Mouse (Mus musculus): ENCODE data around the gene Leng8. TPM values are rescaled to one million over a fixed set of nuclear protein-coding genes. Genes with fewer than 3 reads are reported as not detected.
A peak's percentile ranks its signal among the peaks of the same experiment; 100 is the strongest.
"Not testable (repeated sequence)": the region's sequence is repeated elsewhere in the genome, so short reads cannot be mapped to it uniquely, and the experiment has no call there.

The Leng8 gene
- total RNA-seq, 2 experiments from 2014 or later: 95.5 to 201 TPM

DNA sequence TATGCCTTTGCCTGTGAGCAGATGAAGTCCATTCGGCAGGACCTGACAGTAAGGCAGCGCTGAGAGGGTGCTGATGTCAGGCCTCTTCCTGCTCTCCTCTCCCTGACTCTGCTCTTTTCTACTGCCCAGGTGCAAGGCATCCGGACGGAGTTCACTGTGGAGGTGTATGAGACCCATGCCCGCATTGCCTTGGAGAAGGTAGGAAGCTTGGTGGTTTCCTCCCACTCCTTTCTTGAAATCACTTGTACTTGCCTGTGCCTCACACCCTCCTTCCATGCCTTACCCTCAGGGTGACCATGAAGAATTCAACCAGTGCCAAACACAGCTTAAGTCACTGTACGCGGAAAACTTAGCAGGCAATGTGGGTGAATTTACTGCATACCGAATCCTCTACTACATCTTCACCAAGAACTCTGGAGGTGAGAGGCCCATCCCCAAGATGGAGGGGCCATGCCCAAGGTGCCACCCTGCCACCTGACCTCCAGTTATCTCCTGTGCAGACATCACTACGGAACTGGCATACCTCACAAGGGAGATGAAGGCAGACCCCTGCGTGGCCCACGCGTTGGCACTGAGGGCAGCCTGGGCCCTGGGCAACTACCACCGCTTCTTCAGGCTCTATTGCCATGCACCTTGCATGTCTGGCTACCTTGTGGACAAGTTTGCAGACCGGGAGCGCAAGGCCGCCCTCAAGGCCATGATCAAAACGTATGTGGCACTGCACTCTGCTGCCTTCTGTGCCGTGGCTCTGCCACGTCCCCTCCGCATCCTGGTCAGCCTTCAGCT lies 8.1 kb downstream of the Leng8 start:
- peak in 1 of 2 experiments; percentile 5 for DNase-seq (ENCODE audit: low spot score in 2 of 2)
- intact Hi-C loops (cut with DNase I): loop anchor here (5.0 to 10.0 kb wide), 3 partner anchors 118 to 450 kb away; partner anchors contain the start of genes Mboat7 and Tsen34

DNA sequence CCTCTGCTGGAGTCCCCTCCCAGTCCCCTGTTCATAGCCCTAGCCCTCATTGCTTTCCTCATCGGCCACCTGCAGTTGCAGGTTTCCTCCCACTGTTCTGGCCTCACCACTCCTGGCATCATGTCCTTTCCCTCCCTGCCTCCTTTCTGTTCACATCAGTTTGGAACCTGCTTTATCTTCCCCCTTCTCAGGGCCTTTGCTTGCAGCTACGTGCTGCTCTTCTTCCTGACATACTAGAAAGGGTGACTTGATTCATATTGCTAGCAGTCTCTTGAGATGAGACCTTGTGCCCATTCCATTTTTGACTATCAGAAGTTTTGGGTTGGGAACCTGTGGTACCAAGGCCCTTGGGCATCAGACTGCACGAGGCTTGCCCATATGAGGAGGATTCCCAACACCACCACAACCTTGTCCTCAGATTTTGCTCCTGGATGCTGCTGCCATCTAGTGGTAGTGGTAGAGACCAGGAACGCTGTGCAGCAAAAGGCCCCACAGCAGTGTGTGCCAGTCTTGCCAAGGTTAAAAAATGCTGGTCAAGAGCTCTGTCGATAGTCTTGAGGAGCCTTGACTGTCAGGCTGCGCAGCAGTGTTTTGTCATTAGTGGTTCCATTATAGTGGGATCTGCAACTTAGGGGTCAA lies 8.8 kb downstream of the Leng8 start:
- peak in 1 of 2 experiments; percentile 55 for DNase-seq (ENCODE audit: low spot score in 2 of 2)
- intact Hi-C loops (cut with DNase I): loop anchor here (5.0 to 10.0 kb wide), 3 partner anchors 118 to 451 kb away; partner anchors contain the start of genes Mboat7 and Tsen34

DNA sequence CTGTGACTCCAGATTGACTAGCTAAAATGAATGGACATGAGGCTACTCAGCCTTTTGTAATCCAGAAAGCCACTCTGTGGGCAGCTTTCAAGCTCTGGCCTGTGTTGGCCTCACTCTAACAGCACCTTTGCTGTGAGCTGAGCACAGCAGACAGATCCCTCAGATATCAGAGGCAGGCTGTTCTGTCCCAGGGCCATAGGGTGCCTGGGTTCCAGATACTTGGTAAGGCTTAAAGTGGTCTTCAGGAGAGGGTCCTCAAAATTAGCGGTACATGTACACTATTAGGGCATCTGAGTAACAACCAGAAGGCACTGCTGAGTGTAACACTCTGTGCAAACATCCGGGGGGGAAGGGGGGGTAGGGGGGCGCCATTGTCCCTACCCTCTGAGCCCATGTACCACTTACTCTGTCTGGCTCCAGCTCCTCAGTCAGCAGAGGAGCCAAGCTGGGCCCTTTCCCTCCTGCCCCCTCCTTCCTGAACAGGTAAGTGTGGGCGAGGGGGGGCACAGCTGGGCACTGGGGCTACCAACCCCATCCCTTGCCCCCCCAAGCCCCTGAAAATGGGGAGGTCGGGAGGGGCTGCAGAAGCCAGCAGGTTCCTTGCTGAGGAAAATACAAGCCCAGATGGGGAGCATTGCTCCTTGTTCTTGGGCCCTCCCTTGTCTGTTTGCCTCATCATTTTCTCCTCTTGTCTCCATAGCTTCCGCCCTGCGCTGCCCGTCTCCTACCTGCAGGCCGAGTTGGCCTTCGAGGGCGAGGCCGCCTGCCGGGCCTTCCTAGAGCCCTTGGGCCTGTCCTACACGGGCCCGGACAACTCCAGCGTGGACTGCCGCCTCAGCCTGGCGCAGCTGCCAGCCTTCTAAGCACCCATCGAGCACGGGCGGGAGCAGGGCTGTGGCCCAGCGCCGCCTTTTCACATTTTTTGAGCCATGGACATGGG lies 9.7 kb downstream of the Leng8 start:
- peak in 1 of 2 experiments; percentile 11 for DNase-seq (ENCODE audit: low spot score in 2 of 2)
- intact Hi-C loops (cut with DNase I): loop anchor here (5.0 to 10.0 kb wide), 3 partner anchors 119 to 452 kb away; partner anchors contain the start of genes Mboat7 and Tsen34

DNA sequence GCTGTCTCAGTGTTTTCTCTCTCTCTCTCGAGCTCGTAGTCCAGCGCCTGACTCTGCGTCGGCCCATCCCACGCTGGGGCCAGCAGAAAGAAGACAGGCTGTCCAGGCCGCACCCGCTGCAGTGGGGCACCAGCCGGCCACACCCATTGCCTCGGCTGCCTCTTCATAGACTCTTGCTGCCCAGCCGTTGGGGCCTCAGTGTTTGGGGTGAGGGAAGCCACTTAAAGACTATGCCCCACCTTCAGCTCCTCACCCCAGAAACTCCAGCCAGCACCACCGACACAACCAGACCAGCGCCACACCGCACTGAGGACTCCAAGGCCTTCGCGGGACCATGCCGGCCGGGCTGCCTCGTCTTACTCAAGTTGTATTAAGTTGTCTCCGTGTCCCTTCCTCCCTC lies 10.5 kb downstream of the Leng8 start:
- intact Hi-C loops (cut with DNase I): loop anchor here (5.0 to 10.0 kb wide), 3 partner anchors 120 to 453 kb away; partner anchors contain the start of genes Mboat7 and Tsen34
- DNase-seq (ENCODE audit: low spot score in 2 of 2): peak in 1 of 2 experiments; percentile 8

DNA sequence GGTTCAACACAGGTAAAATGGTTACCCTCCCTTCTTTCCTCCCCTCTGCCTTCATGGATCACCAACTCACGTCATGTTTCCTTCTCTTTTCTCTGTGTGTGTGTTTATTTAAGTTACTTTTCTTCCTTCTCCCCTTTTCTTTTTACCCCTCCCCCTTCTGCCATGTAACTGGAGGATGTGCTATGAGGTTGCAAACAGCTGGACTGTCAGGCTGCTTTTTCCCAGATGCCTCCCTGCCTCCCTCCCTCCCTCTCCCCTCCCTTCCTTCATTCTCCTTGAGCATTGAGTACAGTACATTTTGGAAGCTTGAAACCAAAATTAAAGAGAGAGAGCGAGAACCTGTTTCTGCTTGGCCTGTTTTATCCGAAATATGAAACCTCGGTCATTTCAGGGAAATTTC lies 11.0 kb downstream of the Leng8 start:
- DNase-seq (ENCODE audit: low spot score in 2 of 2): no peak
- intact Hi-C loops (cut with DNase I): loop anchor here (5.0 to 10.0 kb wide), 3 partner anchors 121 to 453 kb away; partner anchors contain the start of genes Mboat7 and Tsen34

DNA sequence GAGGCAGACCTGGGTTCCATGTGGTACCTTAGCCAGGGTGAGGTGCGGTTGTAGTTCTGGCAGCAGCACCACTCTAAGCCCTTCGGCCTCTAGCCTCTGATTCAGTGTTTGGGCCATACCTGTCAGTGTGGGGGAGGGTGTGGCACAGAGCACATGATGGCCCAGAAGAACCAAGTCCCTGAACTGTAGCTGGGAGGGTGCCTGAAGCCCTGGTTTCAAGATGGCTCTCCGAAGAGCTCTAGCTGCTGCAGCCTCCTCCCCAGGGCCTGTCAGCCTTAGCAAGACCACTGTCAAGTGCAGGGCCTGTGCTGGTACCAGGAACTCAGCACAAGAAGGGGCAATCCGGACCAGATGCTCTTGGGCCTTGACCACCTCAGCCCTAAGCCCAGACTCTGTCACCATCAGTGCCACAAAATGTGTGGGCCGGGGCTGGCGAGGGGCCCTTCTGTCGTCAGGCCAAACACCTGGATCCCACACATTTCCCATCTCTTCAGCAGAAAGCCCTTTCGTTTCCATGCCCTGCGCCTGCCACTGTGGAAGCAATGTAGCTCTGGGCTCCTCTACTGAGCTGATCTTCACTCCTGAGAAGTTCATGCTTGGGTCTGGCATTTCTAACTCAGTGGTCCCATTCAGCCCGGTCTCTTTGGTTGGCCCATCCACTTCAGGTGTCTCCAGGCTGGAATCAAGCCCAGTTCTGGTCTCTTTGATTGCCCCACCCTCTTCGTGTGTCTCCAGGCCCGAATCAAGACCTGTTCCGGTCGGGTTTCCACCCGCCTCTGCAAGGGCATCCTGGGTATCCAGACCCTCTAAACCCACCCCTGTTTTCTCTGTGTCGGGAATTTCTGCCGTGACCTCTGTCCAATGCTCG lies 11.7 kb downstream of the Leng8 start:
- intact Hi-C loops (cut with DNase I): loop anchor here (5.0 to 10.0 kb wide), 3 partner anchors 121 to 454 kb away; partner anchors contain the start of genes Mboat7 and Tsen34
- peak in 1 of 2 experiments; percentile 36 for DNase-seq (ENCODE audit: low spot score in 2 of 2)

DNA sequence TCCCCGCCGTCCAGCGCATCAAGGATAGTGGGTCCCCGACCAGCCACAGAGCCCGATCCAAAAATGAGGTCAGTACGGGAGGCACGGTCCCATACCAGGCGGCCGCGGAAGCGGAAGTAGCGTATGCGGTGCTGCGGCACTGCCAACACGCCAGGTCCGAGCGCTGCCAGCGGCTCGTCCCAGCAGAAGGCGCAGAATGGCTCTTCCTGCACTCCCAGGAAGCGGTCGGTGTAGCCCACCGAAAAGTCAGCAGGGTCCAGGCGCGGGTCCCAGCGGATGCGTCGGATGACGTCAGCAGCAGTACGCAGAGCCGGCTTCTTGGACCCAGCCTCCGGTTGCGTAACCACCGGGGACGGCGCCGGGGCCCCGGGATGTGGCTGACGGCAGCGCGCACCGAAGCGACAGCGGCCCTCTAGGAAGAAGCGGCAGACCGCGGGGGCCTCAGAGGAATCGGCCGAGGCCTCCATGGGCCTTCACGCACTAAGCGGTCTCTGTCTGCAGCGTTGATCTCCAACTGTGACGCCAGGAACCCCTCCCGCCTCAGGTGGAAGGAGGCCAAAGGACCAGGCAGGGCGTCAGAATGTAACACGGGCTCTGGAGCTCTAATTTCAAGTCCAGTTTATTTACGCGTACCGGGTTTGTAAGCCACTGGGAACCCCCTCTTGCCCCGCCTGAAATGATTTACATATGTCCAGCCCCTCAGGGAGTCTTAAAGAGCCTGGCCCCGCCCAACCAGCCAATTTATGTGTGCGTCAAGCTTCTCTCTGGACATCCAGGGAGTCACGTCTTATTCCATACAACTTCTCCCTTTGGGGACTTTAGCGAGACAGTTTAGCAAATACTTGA lies 12.6 kb downstream of the Leng8 start:
- DNase-seq (ENCODE audit: low spot score in 2 of 2): peak; percentile 89 to 90
- intact Hi-C loops (cut with DNase I): loop anchor here (5.0 to 10.0 kb wide), 3 partner anchors 122 to 455 kb away; partner anchors contain the start of genes Mboat7 and Tsen34

DNA sequence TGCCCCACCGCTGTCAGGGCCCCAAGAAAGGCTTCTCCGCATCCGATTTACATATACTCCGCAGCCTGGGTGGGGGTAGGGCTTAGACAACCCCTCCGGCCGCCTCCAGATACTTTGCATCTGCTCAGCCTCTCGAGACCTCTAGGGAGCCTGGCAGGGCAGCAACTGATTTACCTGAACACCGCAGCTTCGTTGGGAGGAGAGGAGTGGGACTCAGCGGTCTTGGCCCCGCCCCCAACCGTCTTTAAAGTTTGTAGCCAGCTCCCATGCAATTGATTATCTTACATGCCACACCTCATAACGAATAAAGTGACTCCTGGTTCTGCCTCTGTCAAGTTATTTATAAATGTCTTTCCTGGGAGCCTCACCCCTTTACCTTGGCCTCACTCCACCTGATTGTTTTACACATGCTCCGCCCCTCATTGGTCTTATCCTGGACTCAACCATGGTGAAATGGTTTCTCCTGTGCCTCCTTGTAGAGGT lies 13.3 kb downstream of the Leng8 start, which contains the start of gene Leng9:
TSS of gene Leng9 (minus strand) at position 316 of the 483 bp plus-strand sequence.
- intact Hi-C loops (cut with DNase I): no loop called here
- DNase-seq (ENCODE audit: low spot score in 2 of 2): peak; percentile 40 to 55

DNA sequence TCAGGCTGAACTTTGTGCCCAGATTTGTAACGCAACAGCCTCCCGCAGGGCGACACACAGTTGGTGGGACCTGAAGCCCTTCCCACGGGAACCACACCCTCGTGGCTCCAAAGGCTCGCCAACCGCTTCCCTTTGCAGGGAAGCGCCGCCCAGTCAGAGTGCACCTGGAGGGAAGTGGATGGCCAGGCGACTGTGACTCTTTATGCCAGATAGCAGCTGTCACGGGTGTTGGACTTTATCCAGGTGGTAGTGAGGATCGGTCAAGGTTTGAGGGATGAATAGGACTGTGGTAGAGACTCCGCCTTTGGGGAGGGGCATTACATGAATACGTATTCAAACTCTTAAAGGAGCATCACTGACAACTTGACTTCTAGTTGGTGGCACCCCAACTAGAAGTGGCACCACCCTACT lies 14.0 kb downstream of the Leng8 start:
- intact Hi-C loops (cut with DNase I): no loop called here
- DNase-seq (ENCODE audit: low spot score in 2 of 2): peak; percentile 50 to 62

DNA sequence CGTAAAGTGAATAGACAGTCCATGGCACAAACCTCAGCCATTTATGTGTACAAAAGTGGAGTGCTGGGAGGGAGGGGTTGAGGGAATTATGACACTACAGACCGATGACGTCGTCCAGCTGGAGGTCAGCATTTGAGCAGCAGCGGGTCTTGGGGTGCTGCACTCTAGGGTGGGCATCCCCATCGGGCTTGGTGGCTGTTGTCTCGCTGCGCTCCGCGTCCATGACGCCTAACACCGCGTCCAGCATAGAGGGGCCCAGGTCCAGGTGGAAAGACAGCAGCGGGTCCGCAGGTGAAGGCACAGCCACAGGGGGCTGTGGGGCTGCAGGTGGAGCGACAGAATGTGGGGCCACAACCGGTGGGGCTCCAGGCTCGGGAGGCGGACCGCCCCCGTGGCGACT lies 14.4 kb downstream of the Leng8 start:
- peak in 1 of 2 experiments; percentile 25 for DNase-seq (ENCODE audit: low spot score in 2 of 2)
- intact Hi-C loops (cut with DNase I): no loop called here

DNA sequence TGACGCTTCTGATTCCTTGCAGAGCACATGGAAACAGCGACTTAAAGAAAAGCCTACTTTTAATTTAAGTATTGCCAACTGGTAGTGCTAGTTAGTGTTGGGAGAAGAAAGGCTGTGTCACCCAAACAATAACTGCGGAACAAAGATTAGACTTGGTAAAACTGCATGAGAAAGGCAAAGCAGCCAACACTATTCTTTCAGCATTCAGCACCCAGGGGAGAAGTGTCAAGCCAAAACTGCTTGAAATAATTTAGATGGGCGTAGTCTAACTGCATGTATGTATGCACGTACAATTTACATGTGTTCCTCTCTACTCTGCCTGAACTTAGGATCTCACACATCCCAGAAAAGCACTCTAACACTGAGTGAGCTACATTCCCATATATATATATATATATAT lies 17.5 kb downstream of the Leng8 start:
- DNase-seq (ENCODE audit: low spot score in 2 of 2): no peak
- intact Hi-C loops (cut with DNase I): no loop called here

DNA sequence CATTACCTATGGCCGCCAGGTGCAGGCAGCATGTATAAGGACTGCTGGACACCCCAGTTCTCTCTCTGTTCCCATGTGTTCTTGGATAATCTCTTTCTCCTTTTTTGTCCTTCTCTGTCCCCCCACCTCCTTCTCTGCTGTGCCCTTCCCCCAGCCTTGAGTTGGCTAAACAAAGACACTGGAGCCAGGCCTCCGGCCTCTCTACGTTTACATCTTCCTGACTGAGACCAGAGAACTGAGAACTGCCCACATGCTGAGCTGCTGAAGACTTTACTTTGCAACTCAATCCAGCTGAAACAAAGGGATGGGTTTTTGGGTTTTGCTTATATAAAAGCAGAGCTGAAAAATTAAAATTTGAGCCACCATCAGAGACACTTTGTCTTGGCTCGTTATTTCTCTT lies 18.1 kb downstream of the Leng8 start:
- DNase-seq (ENCODE audit: low spot score in 2 of 2): no peak
- intact Hi-C loops (cut with DNase I): no loop called here

DNA sequence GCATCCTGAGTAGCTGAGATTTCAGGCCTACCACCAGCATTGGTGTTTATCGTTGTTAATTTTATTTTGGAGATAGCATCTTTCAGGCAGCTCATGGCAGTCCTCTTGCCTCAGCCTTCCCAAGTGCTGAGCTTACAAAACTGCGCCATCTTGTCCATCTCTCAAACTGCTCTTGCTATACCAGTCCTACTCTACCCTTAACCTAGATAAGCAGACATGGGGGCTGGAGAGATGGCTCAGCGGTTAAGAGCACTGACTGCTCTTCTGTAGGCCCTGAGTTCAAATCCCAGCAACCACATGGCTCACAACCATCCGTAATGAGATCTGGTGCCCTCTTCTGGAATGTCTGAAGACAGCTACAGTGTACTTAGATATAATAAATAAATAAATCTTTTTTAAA lies 24.8 kb downstream of the Leng8 start:
- DNase-seq (ENCODE audit: low spot score in 2 of 2); intact Hi-C loops (cut with DNase I): not testable (repeated sequence)

DNA sequence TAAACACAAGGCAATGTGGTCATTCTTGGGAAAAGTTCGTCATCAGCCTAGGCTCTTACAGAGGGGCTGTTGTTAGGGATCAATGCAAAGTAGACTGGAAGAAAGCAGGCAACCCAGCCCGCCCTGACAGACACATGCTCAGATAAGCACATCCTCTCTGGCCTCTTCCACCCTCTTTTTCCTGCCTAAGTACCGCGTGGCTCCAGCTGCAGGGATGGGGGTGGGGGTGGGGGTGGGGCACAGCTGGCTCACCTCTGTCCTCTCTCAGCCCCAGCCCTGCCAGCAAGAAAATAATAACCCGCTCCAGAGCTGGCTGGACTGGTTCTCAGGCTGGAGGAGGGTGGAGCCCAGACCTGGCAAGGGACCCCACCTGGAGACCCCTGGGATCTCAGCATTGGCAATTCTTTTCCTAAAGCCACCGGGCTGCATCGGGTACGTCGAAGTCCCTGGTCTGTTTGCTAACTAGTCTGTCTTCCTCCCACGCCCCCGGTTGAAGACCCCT lies 26.8 kb downstream of the Leng8 start:
- intact Hi-C loops (cut with DNase I): no loop called here
- no peak for DNase-seq (ENCODE audit: low spot score in 2 of 2)

DNA sequence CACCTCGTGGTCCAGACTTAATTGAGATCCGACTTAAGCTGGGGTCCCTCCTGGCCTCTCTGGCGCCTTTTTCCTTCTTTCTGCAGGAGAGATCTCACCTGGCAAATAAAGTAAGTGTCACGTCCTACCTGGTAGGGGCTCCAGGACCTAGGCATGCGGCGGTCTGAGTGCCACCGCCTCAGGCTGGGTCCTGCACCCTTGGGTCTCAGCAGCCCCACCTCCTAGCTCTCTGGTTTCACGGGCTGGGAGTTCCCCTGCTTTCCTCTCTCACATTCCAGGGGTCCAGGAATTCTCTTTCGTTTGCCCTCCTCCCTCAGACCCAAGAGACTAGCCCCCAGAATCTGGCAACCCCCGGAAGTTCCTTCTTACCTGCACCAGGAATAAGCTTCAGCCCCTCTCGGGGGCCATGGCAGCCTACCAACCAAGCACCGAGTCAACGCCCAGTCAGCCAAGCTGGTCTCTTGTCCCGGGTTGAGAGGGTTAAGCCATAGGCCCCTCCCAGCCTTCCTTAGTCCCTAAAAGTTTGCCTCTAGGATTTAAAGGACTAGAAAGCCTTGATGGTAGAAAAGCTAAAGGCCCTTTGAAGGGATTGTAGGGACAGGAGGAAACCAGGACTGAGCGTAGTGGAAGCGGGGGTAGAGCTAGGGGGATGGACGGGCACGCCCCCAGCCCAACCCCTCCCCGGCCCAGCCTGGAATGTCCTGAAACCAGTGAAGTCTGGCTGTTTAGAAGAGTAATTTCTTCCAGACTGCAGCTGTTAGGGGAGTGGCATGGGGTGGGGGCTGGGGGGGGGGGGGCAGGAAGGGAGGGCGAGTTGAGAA lies 27.5 kb downstream of the Leng8 start, which contains the start of gene Cdc42ep5:
TSS of gene Cdc42ep5 (minus strand) at position 771 of the 821 bp plus-strand sequence.
- intact Hi-C loops (cut with DNase I): no loop called here
- DNase-seq (ENCODE audit: low spot score in 2 of 2): no peak

DNA sequence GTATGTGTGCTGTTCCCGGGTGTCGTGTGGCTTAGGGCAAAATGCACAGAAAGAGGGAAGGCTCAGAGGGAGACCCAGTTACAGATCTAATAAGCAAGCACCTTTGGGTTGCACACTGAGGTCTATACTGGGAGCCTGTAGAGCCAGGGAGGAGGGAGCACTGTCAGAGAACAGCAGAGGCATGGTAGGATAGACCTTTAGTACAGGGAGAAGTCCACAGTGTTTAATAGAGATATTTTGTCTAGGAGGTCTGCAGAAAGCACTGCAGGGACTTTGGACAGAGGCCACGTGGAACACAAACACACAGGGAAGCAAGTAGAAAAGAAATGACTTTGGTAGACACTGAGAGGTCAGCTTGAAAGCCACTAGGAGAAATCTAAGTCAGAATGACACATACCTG lies 28.4 kb downstream of the Leng8 start:
- intact Hi-C loops (cut with DNase I): no loop called here
- no peak for DNase-seq (ENCODE audit: low spot score in 2 of 2)

All from left cerebral cortex, postnatal 36 days (tissue).